Mouse (Mus musculus): ENCODE measurements around the gene Naa25.
A peak's percentile ranks its signal among the peaks of the same experiment; 100 is the strongest.

Naa25 gene

DNA sequence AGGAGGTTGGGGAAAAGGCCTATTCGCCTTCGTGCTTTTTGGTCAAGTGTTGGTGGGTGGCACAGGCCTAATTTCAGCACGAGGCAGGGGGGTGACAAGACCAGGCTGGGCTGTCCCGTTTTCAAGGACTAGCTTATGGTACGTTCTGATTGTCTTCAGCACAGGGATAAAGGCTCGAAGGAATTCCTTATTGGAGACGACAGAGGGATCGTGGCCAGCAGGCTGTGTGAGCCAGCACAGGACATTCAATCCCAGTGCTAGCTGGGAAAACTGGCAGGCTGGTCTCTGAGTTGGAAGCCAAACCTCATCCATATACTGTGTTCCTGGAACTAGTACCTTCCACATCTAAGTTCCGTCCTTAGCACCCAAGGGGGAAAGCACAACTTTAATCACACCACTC is 55.2 kb downstream of the Naa25 start:
- DNase-seq (ENCODE audit: low read depth, low spot score): no peak

DNA sequence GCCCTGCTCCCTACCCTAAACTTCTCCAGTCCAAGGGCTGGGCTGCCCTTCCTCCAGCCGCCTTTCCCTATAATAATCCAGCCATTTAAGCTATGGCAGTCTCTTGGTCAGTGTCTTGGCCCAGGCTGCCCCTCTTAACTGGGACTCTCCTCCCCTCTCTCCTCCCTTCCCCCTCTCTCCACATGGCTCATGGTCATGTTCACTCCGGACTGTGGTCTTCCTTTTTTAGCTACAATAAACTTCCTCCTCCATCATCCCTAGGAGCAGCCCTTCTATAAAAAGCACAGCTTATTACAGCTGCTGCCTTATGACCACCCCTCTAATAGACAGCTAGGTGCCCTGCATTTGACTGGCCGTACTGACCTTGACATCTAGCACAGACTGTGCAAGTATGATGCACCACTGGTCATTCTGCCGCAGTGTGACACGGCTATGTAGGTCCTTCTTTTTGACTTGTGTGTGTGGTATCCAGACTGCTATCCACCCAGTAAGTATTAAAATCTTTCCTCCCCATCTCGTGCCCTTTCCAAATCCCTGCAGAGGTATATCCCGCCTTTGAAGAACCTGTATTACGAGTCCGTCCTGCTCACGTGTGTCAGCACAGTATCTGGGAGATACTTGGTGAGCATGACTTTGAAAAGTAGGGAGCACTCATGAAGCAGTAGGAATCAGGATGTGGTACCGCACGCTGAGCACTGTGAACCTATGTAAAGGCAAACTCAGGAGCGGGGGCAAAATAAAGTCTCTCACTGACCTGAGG is 56.2 kb downstream of the Naa25 start:
- no peak for DNase-seq (ENCODE audit: low read depth, low spot score)

DNA sequence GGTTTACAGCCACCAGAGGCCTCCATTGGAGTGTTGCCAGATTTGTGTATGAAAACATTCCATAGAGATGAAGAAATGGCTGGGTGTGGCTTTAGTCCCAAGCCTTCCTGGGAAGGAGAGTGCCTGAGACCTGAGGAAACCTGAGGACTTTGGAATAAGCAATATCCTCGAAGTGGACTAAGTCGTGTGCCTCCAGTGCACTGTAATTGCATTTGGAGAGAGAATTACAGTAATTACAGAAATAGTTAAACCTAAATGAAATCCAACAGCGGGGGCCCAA is 56.7 kb downstream of the Naa25 start:
- DNase-seq (ENCODE audit: low read depth, low spot score): no peak

GRCm38 (mm10) chr5:121455510-121456265 is 58.0 kb downstream of the Naa25 start:
- DNase-seq (ENCODE audit: low read depth, low spot score): no peak

- no peak for DNase-seq (ENCODE audit: low read depth, low spot score)
These were observed 63.8 kb downstream of the Naa25 start for GRCm38 (mm10) chr5:121461339-121462170.

DNA sequence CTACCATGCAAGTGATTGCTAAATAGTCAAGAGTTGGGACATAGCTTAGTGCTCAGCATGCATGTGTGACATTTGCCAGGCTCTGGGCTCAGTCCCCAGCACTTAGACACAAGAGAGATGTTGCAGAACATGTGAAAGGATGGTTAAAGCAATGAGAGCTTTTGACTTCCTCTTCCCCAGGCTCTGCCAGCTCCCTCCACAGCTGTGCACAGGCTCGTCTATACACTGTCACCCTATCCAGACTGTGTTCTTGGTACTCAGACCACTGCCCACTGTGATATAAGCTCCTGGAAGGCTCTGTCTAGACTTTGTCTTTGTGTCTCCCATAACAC is 64.4 kb downstream of the Naa25 start:
- DNase-seq (ENCODE audit: low read depth, low spot score): no peak

- no peak for DNase-seq (ENCODE audit: low read depth, low spot score)
These were observed 65.2 kb downstream of the Naa25 start for GRCm38 (mm10) chr5:121462967-121463366.

DNA sequence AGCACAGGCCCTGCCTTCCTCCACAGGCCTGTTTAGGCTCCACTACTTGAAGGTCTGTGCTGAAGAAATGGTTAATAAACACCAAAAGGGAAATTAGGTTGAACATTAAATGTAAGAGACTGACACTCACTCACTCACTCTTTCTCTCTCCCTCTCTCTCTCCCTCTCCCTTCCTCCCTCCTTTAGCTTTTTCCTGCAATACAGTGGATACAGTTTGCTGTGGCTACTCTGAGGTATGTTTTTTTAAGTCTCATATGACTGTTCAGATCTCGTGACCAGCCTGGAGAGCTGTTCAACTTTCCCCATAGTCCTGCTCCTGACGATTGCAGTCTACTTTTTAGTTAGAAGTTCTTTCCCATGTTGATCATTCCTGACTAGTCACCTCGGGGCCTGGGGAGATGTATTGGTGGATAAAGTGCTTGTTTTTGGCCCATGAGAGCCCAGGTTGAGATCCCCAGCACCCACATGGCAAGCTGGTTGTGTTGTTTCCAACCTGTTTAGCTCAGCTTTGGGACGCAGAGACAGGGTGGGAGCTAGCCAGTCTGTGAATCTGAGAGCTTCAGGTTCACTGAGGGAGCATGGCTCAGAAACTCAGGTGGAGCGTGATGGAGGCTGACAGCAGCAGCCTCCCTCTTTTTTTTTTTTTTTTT is 66.0 kb downstream of the Naa25 start:
- no peak for DNase-seq (ENCODE audit: low read depth, low spot score)

GRCm38 (mm10) chr5:121469566-121469965 is 71.8 kb downstream of the Naa25 start:
- no peak for DNase-seq (ENCODE audit: low read depth, low spot score)

DNA sequence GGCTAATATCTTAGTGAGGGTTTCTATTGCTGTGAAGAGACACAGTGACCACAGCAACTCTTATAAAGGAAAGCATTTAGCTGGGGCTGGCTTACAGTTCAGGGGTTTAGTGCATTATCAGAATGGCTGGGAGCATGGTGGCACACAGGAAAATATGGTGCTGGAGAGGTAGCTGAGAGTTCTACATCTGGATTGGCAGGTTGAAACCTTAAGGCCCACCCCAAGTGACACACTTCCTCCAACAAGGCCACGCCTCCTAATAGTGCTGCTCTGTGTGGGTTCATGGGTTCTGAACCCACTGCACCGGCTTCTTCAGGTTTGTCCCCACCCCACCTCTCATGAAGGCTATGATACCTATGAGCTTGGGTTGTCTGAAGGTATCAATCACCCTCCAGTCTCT is 74.7 kb downstream of the Naa25 start:
- no peak for DNase-seq (ENCODE audit: low read depth, low spot score)

DNA sequence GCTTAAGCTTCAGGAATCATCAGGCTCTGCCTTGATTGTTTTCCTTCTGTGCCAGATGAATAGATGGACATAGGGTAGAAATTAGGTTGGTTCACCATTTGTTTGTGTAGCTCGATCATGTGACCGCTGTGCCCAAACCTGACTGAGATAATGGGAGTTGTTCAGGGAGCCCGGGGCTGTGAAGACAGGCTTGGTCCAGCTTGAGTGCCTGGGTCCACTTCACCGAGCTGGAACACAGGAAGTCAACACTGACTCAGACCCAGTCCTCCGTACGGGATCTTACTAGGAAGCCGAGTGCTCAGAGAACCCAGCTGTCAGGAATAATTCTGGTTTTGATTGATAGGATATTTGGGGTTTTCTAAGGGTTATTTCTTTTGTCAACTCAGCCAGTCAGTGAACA is 76.9 kb downstream of the Naa25 start:
- no peak for DNase-seq (ENCODE audit: low read depth, low spot score)

- no peak for DNase-seq (ENCODE audit: low read depth, low spot score)
These were observed 78.3 kb downstream of the Naa25 start for GRCm38 (mm10) chr5:121476040-121476439.

GRCm38 (mm10) chr5:121477680-121478079 is 79.9 kb downstream of the Naa25 start:
- peak; percentile 51 for DNase-seq (ENCODE audit: low read depth, low spot score)

DNA sequence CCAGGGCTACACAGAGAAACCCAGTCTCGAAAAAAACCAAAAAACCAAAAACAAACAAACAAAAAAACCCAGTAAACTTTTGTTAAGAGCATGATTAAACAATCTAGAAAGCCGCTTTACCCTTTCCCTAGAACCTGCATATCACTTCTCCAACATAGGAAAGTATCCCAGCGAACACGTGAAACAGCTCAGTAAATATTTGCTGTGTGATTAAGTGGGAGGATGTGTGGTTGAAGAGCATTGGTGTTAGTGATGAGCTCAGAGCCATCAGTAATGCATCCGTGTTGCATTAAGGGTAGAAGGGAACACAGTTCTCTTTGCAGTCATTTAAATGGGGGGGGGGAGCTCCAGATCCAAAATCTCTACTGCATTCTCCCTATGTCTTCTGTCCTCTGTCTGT is 87.1 kb downstream of the Naa25 start:
- no peak for DNase-seq (ENCODE audit: low read depth, low spot score)

DNA sequence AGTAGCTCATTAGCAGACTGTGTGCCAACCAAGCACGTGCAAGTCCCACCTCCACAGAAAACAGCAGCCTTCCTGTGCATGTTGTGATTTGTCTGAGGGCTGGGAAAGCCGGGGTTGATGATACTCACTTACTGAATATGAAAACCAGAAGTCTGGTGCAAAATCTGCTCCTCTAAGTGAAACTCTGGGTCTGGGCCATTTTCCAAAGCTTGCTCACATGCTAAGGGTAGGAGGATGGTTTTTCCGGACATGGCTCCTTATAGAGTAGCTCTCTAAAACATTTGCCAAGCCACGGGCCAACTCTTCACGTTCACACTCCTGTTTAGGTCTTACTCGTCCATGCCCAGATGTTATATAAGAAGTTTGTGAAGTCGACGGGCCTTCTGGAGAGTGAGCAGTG is 95.6 kb downstream of the Naa25 start:
- DNase-seq (ENCODE audit: low read depth, low spot score): no peak

All from embryo, embryonic 11.5 days (tissue).